Mouse (Mus musculus) kidney, embryonic 16.5 days (tissue): ENCODE data around the gene AA986860. TPM values are rescaled to one million over a fixed set of nuclear protein-coding genes. Genes with fewer than 3 reads are reported as not detected.
A peak's percentile ranks its signal among the peaks of the same experiment; 100 is the strongest.

Experiments
- ATAC-seq: fragments of 200-750 bp; cut with Nextera tagmentation; 2 replicates; pipeline ENCODE4 v1.8.0; 2017; ENCODE audit warnings: moderate TSS enrichment; ENCODE audit not compliant: low FRiP score, low TSS enrichment
- H3K27ac ChIP-seq: fragments of 300-500 bp; sonication (generic); 2 replicates; pipeline ENCODE4 v1.5.1; 2014; ENCODE audit warnings: low read length
- H3K27me3 ChIP-seq: fragments of 300-500 bp; sonication (generic); 2 replicates; pipeline ENCODE4 v1.6.1; 2014; ENCODE audit warnings: low read length, control low read depth, mixed read lengths; ENCODE audit not compliant: insufficient read depth
- H3K36me3 ChIP-seq: fragments of 300-500 bp; sonication (generic); 2 replicates; pipeline ENCODE4 v1.6.1; 2014; ENCODE audit warnings: low read length, control low read depth, mixed read lengths; ENCODE audit not compliant: insufficient read depth
- H3K4me1 ChIP-seq: fragments of 300-500 bp; sonication (generic); 2 replicates; pipeline ENCODE4 v1.6.1; 2014; ENCODE audit warnings: low read length, control low read depth, mixed read lengths; ENCODE audit not compliant: insufficient read depth
- H3K4me2 ChIP-seq: fragments of 300-500 bp; sonication (generic); replicated peaks from 2 replicates; pipeline ENCODE4 v1.6.1; 2014; ENCODE audit warnings: low read depth, low read length
- H3K4me3 ChIP-seq: fragments of 300-500 bp; sonication (generic); 2 replicates; pipeline ENCODE4 v1.5.1; 2014; ENCODE audit warnings: mild to moderate bottlenecking, low read length
- H3K9ac ChIP-seq: fragments of 300-500 bp; sonication (generic); replicated peaks from 2 replicates; pipeline ENCODE4 v1.6.1; 2014; ENCODE audit warnings: low read length
- H3K9me3 ChIP-seq: fragments of 300-500 bp; sonication (generic); 2 replicates; pipeline ENCODE4 v1.6.1; 2016; ENCODE audit warnings: low read length, control low read depth
- WGBS: fragments of 180-500 bp; shearing (Covaris S2); extraction: QIAGEN DNeasy Blood & Tissue Kit; methylation state at CpG from one replicate; pipeline ENCODE4 v1.1.7; 2014; 5-methylcytosine and 5-hydroxymethylcytosine counted together
- polyA plus RNA-seq: library from polyadenylated mRNA; unstranded; fragments of >200 nt; fragmentation: Nextera tagmentation; extraction: Ambion mirVana; gene quantifications from 2 replicates; pipeline ENCODE4 v1.2.1, GENCODE M21; 2015

The AA986860 gene
- polyA plus RNA-seq, 1 experiment from 2014 or later: 16.1 TPM

DNA sequence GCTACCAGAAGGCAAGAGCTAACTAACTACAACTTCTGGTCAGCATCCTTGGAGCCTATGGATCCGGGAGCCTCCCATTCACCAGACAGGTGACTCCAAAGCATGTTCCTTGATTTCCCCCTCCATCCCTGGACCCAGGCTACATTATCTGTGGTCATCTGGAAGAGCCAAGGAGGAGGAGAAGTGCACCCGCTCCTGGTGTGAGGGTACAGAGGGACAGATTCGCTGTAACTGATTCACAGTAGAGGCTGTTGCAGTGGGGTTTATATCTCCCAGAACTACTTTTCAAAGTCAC is 15.6 kb upstream of the AA986860 start:
- Histone ChIP-seq H3K27me3 (no peaks in the 10 kb centered on the region), H3K4me3 (peak overlapping the region; percentile 91), H3K9me3 (no peaks in the 10 kb centered on the region), H3K4me2 (peak overlapping the region; percentile 93), H3K4me1 (peaks cover 11% of the 10 kb centered on the region), H3K27ac (peak overlapping the region; percentile 78), H3K9ac (peak overlapping the region; percentile 88), H3K36me3 (0 out of 2 replicates have a peak, but pooled peaks cover 3% of the 10 kb centered on the region)
- WGBS: 0% methylated on average over 3 of the region's 3 CpGs
- peak; percentile 17 for ATAC-seq

GRCm38 (mm10) chr1:130716513-130717290 is 15.1 kb upstream of the AA986860 start:
- Histone ChIP-seq H3K4me2 (peak overlapping the region; percentile 93), H3K36me3 (0 out of 2 replicates have a peak, but pooled peaks cover 3% of the 10 kb centered on the region), H3K9ac (peak overlapping the region; percentile 88), H3K4me3 (peak overlapping the region; percentile 91), H3K27ac (peak overlapping the region; percentile 78), H3K4me1 (peaks cover 11% of the 10 kb centered on the region), H3K27me3 (no peaks in the 10 kb centered on the region), H3K9me3 (no peaks in the 10 kb centered on the region)
- WGBS: under 1% methylated on average over 42 of the region's 42 CpGs
- peak; percentile 14 for ATAC-seq

- H3K36me3 ChIP-seq: 0 out of 2 replicates have a peak, but pooled peaks cover 3% of the 10 kb centered on the region
- ATAC-seq: peak; percentile 78
- peak within 1 kb of the TSS; percentile 91 for H3K4me3 ChIP-seq
- no peaks in the 10 kb centered on the region for H3K9me3 ChIP-seq
- H3K4me2 ChIP-seq: peak within 1 kb of the TSS; percentile 93
- peak within 1 kb of the TSS; percentile 88 for H3K9ac ChIP-seq
- no peaks in the 10 kb centered on the region for H3K27me3 ChIP-seq
- peak within 1 kb of the TSS; percentile 78 for H3K27ac ChIP-seq
- peaks cover 11% of the 10 kb centered on the region for H3K4me1 ChIP-seq
- WGBS: under 1% methylated on average over 54 of the region's 54 CpGs
These were observed 14.4 kb upstream of the AA986860 start, which contains the start of gene Yod1 for GRCm38 (mm10) chr1:130717291-130717871. Gene Yod1 (plus strand): TSS chr1:130717327.

DNA sequence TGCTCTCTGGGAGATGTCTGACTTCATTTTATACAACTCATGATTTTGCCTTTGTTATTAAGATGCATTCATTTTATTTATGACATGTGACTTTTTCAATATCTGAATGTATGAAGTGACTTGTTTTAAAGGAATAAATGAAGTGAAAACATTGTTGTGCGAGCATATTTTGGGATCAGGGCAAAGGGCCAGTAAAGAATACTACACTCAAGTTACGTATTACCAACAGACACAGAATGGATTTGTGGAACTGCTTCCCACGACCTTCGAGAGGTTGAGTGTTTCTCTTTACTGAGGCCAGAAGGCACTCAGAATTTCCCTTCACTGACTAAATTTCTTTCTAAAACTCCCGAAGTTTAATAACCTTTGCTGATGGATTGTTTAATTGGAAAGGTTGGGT is 7.6 kb upstream of the AA986860 start:
- Histone ChIP-seq H3K36me3 (0 out of 2 replicates have a peak, but pooled peaks cover 5% of the 10 kb centered on the region), H3K9ac (no peak overlapping the region), H3K27ac (no peak overlapping the region), H3K4me1 (peaks cover under 1% of the 10 kb centered on the region; the same call in 1 of the 2 replicates), H3K9me3 (no peaks in the 10 kb centered on the region), H3K4me2 (no peak overlapping the region), H3K4me3 (no peak overlapping the region), H3K27me3 (no peaks in the 10 kb centered on the region)
- no peak for ATAC-seq
- 91% methylated on average over 5 of the region's 5 CpGs for WGBS

DNA sequence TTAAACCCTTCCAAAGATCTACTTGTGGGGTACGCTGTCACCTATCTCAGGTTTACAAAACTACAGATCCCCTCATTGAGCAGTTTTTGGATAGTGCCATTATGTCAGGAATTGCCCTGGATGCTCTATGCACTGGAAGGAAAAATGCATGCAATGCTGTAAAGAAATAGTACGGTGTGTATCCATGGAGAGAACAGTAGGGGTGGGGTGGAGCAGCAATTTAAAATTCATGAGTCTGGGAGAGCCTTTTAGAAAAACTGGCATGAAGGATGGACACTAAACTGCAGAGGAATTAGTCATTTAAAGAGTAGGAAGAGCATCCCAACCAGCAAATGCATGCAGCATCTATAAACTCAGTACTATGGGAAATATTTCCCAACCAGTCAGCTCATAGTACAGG is 5.4 kb upstream of the AA986860 start:
- Histone ChIP-seq H3K4me3 (no peak overlapping the region), H3K27ac (no peak overlapping the region), H3K9ac (no peak overlapping the region), H3K36me3 (0 out of 2 replicates have a peak, but pooled peaks cover 2% of the 10 kb centered on the region), H3K4me1 (peaks cover under 1% of the 10 kb centered on the region), H3K9me3 (no peaks in the 10 kb centered on the region), H3K4me2 (no peak overlapping the region), H3K27me3 (no peaks in the 10 kb centered on the region)
- ATAC-seq: no peak
- WGBS: 89% methylated on average over 2 of the region's 2 CpGs

DNA sequence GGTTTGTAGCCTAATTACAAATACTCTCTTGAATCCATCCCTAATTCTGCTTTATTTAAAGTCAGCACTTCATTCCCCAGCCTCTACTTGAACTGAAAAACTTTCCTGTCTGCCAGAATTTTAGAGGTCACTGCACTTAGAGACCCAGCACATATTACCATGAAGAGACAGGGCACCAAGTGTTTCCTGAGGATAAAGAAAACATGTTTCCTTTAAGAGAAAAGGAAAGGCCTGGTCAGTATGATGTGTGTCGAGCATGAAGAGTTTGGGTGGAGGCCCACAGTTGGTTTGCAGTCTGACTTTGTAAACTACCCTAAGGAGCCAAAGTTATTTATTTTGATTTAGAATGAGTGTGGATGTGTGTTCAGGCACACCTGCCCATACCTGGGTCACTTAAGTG is 3.7 kb upstream of the AA986860 start:
- WGBS: 64% methylated on average over 1 of the region's 1 CpGs
- no peak for ATAC-seq

DNA sequence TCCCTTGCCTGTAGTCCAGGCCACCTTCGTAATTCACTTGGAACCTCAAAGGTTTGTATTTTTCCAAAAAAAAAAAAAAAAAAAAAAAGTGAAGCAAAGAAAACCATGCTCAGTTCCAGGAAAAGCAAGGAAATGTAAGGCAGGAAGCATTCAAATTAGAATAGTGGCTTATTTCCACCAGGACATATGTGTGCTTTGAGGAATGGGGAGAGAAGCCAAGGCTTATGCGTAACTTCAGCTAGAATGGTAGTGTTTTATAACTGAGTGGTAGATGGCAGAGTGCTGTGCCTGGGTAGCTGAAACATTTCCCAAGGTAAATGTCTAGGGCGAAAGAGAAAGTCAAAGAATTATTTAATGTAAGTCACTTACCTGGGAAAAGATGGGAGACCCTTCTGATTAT is 3.1 kb upstream of the AA986860 start:
- Histone ChIP-seq H3K4me1 (peaks cover 16% of the 10 kb centered on the region), H3K9me3 (no peaks in the 10 kb centered on the region), H3K9ac (no peak overlapping the region), H3K27me3 (no peaks in the 10 kb centered on the region), H3K36me3 (no peaks in the 10 kb centered on the region), H3K4me3 (no peak overlapping the region), H3K4me2 (no peak overlapping the region), H3K27ac (no peak overlapping the region)
- no peak for ATAC-seq
- WGBS: 88% methylated on average over 3 of the region's 3 CpGs

More for the DNA sequence above, 3.7 kb upstream of the AA986860 start:
- Histone ChIP-seq H3K27ac (no peak overlapping the region), H3K4me3 (no peak overlapping the region), H3K4me1 (peaks cover 10% of the 10 kb centered on the region), H3K36me3 (no peaks in the 10 kb centered on the region), H3K4me2 (no peak overlapping the region), H3K9ac (no peak overlapping the region), H3K27me3 (no peaks in the 10 kb centered on the region), H3K9me3 (no peaks in the 10 kb centered on the region)

DNA sequence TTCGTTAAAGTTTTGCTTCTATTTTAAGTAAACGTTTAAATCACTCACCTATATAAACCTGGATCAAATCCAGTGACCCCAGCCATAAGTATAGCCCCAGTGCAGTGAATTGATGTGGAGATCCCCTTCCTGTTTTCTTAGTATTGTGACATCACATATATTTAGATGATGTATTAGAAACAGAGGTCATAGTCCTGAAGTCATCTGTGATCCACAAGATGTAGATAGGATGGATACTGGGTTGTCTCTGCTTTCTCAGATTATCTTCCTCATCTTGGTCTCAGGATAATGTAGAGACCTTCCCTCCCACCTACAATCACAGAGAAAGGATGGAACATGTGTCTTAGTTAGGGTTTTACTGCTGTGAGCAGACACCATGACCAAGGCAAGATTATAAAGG is 2.6 kb upstream of the AA986860 start, which contains the start of gene Pfkfb2:
TSS of gene Pfkfb2 (minus strand) at position 101 of the 400 bp plus-strand sequence.
- H3K4me3 ChIP-seq: no peak within 1 kb of the TSS
- no peak within 1 kb of the TSS for H3K27ac ChIP-seq
- H3K27me3 ChIP-seq: no peaks in the 10 kb centered on the region
- ATAC-seq: no peak
- no peaks in the 10 kb centered on the region for H3K36me3 ChIP-seq
- 72% methylated on average over 2 of the region's 2 CpGs for WGBS
- H3K9me3 ChIP-seq: no peaks in the 10 kb centered on the region
- H3K9ac ChIP-seq: no peak within 1 kb of the TSS
- peaks cover 19% of the 10 kb centered on the region for H3K4me1 ChIP-seq
- H3K4me2 ChIP-seq: no peak within 1 kb of the TSS

GRCm38 (mm10) chr1:130732706-130733658 is 1.2 kb downstream of the AA986860 start:
- WGBS: 77% methylated on average over 13 of the region's 13 CpGs
- H3K36me3 ChIP-seq: no peaks in the 10 kb centered on the region
- H3K9me3 ChIP-seq: no peaks in the 10 kb centered on the region
- peak; percentile 28 for ATAC-seq
- no peak overlapping the region for H3K9ac ChIP-seq
- peaks cover 37% of the 10 kb centered on the region for H3K4me1 ChIP-seq
- H3K4me3 ChIP-seq: peak overlapping the region; percentile 40
- peak overlapping the region; percentile 91 for H3K27ac ChIP-seq
- peak overlapping the region; percentile 48 for H3K4me2 ChIP-seq
- no peaks in the 10 kb centered on the region for H3K27me3 ChIP-seq
